Mouse (Mus musculus) cerebellum, adult 18-20 months (tissue): ENCODE measurements at regions not wholly inside any gene's neighbourhood (a gene's known extent, or its start where the extent isn't known, plus 50 kb on each side); places are given as distances from the start of the nearest gene placed in this dataset.
"Not testable (repeated sequence)": the region's sequence is repeated elsewhere in the genome, so short reads cannot be mapped to it uniquely, and the experiment has no call there.

Source experiments
- DNase-seq, 2 experiments: peaks; one replicate each; pipeline ENCODE4 v3.0.0; 2021

- DNase-seq = no peak
Observed at GRCm38 (mm10) chr4:84173441-84173840, 501.6 kb downstream of the Bnc2 start.

DNA sequence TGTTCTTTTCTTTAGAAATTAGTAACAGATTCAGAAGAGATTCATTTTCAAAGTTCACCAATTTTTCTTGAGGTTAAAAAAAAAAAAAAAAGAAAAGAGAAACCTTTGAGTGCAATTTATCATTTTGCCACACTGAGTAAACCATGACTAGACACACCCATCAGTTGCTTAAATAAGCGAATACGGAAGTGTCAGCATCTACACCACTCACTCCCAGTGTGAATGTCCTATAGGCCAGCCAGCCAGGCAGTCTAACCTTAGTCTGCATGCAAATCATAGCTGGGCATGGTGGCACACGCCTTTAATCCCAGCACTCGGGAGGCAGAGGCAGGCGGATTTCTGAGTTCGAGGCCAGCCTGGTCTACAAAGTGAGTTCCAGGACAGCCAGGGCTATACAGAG is 498.6 kb downstream of the Bnc2 start:
- not testable (repeated sequence) for DNase-seq

- DNase-seq = no peak
Observed at GRCm38 (mm10) chr4:84177827-84178226, 497.2 kb downstream of the Bnc2 start.

DNA sequence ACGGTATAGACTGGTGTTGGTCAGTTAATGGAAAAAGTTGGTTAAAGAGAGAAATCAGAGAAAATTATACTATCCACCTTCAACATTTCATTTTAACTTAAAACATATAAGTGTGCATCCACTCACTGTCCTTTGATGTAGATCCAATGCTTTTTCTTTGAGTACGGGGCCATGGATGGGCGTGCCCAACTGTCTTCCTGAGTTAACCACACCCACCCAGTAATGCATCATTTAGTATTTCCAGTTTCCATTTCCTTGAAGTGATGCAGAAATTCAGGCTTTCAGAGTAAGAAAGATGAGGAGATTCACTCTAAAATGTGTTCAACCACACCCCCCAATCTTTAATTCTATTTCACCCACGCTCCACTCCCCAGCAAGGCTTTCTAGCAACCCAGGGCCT is 490.6 kb downstream of the Bnc2 start:
- DNase-seq = no peak

- no peak for DNase-seq
Observed at GRCm38 (mm10) chr4:84184844-84185243, 490.2 kb downstream of the Bnc2 start.

DNA sequence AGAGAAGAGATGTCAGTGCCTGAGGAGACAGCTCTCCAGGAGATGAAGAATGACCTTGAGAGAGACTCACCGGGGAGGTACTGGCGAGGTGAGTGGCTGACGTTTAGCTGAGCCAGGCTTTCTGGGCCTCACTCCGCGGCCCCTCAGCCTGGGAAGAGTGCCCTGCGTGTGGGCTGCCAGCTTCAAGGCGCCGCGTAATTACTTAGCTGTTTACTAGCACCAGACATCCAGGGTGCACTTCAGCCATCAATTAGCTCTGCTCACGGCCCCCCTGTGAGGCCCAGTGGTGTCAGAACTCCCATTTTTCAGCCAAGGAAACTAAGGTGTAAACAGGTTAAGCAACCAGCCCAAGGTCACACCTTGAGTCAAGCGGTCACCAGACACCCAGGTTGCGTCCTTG is 485.8 kb downstream of the Bnc2 start:
- no peak for DNase-seq

- no peak for DNase-seq
Observed at GRCm38 (mm10) chr4:84191303-84191702, 483.8 kb downstream of the Bnc2 start.

DNA sequence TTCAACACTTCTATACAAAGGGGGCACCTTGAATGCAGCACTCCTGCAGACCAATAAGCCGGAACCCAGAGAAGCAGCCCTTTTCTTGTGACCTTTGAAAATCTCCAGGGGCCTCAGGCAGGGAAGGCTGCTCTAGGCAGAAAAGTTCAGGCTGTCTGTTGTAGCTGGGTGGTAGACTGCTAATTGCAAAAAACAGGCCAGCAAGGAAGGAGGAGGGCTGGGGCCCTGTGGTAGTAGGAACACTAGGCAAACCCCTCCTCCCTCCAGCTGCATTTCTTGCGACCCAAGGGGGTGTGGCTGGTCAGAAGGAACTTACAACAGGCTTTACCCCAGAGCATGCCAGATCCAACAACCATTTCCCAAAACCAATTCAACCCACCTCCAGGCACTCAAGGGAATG is 482.8 kb downstream of the Bnc2 start:
- no peak for DNase-seq

- no peak for DNase-seq
Observed at GRCm38 (mm10) chr4:84196732-84197131, 478.3 kb downstream of the Bnc2 start.

DNA sequence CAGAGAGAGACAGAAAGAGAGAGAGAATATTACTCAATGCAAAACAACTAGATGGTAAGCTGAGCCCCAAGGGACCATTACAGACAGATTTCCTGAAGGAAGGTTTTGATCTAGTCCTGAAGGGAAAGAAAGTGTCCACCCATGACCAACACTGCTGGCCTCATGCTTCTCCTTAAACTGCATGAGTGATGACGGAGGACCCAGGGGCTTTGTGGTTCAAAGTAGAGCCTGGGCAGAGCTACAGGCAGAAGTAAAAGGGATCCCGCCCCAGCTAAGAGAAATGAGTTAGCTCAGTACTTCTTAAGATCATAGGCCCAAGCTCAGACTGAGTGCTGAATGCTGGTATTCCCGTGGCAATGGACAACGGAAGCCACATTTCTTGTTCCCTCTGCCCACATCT is 476.9 kb downstream of the Bnc2 start:
- DNase-seq = no peak

- DNase-seq = no peak
Observed at GRCm38 (mm10) chr4:84199181-84199656, 475.9 kb downstream of the Bnc2 start.

GRCm38 (mm10) chr4:84201001-84201400 is 474.1 kb downstream of the Bnc2 start:
- DNase-seq = no peak

DNA sequence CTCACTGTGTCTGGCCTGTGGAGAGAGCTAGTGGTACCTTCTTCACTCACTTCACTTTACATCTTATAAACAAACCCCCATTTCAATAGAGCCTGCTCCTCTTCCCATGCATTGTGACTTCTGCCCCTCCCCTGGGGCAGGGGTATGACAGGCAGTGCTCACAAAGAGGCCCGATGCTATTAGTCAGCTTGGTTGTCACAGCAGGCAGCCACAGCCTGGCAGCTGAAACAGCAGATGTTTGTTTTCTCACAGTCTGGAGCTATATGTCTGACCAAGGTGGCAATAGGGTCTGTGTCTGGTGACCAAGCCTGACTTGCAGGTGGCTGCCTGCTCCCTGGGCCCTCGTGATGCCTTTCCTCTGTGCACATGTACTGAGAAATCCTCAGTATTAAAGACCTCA is 472.8 kb downstream of the Bnc2 start:
- DNase-seq = no peak

- no peak for DNase-seq
Observed at GRCm38 (mm10) chr4:84203680-84204079, 471.4 kb downstream of the Bnc2 start.

GRCm38 (mm10) chr4:84204777-84205176 is 470.3 kb downstream of the Bnc2 start:
- DNase-seq = no peak

- no peak for DNase-seq
Observed at GRCm38 (mm10) chr4:84208175-84208574, 466.9 kb downstream of the Bnc2 start.

DNA sequence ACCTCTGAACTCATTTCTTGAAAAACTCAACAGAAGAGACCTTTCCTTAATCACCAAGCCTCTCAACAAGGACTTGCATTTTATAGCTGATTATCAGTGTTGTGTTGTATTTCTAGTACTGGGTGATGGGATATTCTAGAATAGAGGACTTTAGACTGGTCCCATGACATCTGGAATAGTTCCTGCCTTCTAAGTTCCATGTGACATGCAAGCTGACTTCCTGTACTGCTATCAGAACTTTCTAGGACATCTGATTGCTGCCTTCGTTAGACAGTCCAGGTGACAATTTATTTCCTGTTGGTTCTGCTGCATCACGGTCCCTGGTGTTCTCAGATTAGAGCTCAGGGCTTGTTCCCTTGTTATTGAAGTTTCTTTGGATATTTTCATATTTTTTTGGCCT is 465.5 kb downstream of the Bnc2 start:
- no peak for DNase-seq

DNA sequence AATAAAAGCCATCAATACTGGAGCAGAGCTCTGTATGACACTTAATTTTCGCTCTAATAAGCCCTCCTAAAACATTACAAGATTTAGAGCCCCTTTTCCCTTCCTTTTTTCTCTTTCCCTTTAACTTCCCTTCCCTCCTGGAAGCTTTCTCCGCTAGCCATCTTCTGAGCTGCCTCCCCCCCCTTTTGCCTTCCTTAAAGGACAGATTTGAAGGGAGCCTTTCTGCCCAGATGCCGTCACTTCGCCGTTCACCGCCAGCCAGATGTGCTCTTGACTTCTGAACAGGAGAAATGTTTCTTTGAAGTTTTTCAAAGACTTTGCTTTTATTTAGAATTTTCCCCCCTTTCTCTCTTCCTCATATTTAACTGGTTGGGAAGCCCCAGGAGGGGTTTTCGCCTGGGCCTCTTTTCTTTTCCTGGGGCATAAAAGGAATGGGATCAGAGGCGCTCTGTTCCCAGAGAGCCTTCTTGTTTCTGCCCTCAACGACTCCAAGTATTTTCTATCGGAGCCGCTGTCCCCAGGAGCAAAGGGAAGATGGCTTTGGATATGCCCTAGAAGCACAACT is 463.7 kb downstream of the Bnc2 start:
- no peak for DNase-seq

DNA sequence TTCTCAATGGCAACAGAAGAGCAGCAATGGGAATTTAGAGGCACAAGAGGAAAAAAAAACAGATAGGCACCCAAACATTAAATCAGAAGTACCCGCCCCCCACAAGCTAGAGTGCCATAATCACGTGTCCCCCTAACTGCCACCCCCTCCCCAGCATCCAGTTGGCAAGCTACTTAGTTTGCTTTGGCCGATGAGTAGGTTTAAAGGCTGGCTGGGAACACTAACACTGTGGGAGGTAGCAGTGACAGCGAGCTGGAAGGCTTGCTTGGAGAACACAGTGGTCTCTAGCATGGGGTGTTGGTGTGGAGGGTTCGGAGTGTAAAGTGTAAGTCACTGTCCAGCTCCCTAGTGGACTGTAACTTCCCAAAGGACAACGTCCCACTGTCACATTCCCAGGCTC is 463.1 kb downstream of the Bnc2 start:
- DNase-seq = no peak

- no peak for DNase-seq
Observed at GRCm38 (mm10) chr4:84214523-84214922, 460.6 kb downstream of the Bnc2 start.

- no peak for DNase-seq
Observed at GRCm38 (mm10) chr4:84218961-84219360, 456.1 kb downstream of the Bnc2 start.

DNA sequence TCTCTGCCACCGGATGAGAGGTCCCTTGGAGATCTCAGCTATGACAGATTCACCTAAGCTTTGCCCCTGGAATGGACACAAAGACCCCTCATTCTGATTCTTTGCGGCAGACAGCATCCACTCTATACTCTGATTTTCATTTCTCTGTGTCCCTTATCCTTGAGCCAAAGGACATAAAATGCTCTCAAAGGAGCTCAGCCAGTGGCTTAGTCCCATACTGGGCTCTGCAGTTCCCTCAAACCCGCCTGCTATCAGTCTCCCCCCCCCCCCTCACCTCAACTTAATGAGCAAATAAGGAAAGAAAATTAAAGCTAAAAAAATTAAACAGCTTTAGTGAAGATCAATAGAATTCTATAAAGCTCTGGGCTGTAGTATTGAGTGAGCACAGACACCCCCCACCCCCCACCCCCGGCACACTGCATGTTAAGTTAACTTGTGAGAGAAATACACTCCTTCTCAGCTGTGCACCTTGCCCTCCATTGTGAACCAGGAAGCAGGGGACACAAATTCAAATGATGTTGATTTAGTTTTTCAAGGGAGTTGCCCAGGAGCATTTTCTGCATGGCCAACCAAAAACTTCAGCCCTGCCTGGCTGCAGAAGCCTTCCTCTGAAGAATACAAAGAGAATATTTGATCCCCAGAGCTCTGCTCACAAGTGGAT is 452.9 kb downstream of the Bnc2 start:
- no peak for DNase-seq

DNA sequence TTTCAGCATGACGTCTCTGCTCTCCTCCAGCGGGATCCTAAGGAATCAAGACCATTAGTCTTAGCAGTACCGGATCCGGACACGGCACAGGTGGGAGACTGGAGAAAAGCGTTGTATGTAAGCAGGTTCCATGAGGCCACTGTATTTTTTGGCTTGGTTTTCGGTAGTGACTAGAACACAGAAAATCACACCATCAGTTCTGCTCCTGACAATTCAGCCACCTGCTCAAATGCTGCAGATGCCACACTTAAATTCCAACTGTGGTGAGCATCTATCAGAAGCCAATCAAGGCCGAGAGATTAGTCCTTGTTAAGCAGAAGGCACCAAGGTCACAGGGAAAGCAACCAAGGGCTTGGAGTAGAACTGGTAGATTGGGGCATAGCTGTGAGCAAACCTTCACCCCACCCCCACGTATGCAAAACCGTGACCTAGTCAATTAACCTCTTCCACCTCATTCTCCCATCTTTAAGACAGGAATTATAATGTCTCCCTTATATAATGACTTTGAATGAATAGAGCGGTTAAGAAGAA is 452.2 kb downstream of the Bnc2 start:
- DNase-seq = no peak

DNA sequence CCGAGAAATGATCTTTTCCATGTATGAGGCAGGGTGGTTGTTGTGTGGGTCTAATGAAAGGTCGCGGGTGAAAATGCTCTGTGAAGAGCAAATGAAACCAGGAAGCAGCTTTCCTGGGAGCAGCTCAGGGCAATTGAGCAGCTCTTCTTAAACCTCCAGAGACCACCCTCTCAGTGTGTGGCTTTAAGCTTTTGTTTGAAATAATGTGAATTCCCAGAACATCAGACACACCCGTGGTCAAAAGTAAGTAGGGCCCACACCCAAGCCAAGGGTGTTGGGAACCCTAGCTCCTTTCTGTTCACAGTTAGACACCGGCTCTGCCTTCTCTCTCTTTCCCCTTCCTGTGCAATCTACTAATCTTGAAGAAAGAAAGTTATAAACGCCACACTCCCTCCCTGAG is 450.5 kb downstream of the Bnc2 start:
- DNase-seq = no peak
